Mouse (Mus musculus) liver, embryonic 14.5 days (tissue): ENCODE data around the gene Kcnip4. TPM values are rescaled to one million over a fixed set of nuclear protein-coding genes. Genes with fewer than 3 reads are reported as not detected.

ENCODE experiments used
- ATAC-seq: fragments of 200-750 bp; cut with Nextera tagmentation; 2 replicates; pipeline ENCODE4 v1.8.0; 2017; ENCODE audit warnings: moderate number of reproducible peaks, mild to moderate bottlenecking, moderate library complexity; ENCODE audit not compliant: insufficient read depth
- DNase-seq, 3 experiments: peaks; one replicate each; pipeline ENCODE4 v3.0.0-alpha.2; 2012 to 2013; ENCODE audit warnings: low read depth in 3 of 3, low spot score in 3 of 3
- H3K27ac ChIP-seq: fragments of 300-500 bp; sonication (generic); 2 replicates; pipeline ENCODE4 v1.5.1; 2014; ENCODE audit warnings: moderate library complexity, mild to moderate bottlenecking, control low read depth, inconsistent platforms
- H3K27me3 ChIP-seq: fragments of 300-500 bp; sonication (generic); 2 replicates; pipeline ENCODE4 v1.6.1; 2014; ENCODE audit warnings: mild to moderate bottlenecking, low read length, moderate library complexity; ENCODE audit not compliant: control insufficient read depth, insufficient read depth
- H3K36me3 ChIP-seq: fragments of 300-500 bp; sonication (generic); replicated peaks from 2 replicates; pipeline ENCODE4 v1.6.1; 2014; ENCODE audit warnings: low read depth; ENCODE audit not compliant: control insufficient read depth, insufficient read depth
- H3K4me1 ChIP-seq, 2 experiments: fragments of 200-500 bp in 1 of 2; fragments of 300-500 bp in 1 of 2; sonication (generic) in 1 of 2; replicated peaks; 2 replicates each; pipeline ENCODE4 v1.6.1; 2012 to 2014; ENCODE audit warnings: antibody characterized with exemption in 1 of 2, inconsistent platforms in 1 of 2, low read length in 1 of 2; ENCODE audit not compliant: control insufficient read depth in 2 of 2, insufficient read depth in 2 of 2
- H3K4me2 ChIP-seq: fragments of 300-500 bp; sonication (generic); 2 replicates; pipeline ENCODE4 v1.6.1; 2014; ENCODE audit warnings: low read depth, mild to moderate bottlenecking, control low read depth, moderate library complexity
- H3K4me3 ChIP-seq, 2 experiments: fragments of 200-500 bp in 1 of 2; fragments of 300-500 bp in 1 of 2; sonication (generic) in 1 of 2; 2 replicates each; pipeline ENCODE4 v1.5.1; 2012 to 2014; ENCODE audit warnings: low read depth in 2 of 2, low read length in 2 of 2, mild to moderate bottlenecking in 2 of 2, control low read depth in 1 of 2, inconsistent platforms in 1 of 2, moderate library complexity in 1 of 2; ENCODE audit not compliant: insufficient read depth in 1 of 2
- H3K9ac ChIP-seq: fragments of 300-500 bp; sonication (generic); replicated peaks from 2 replicates; pipeline ENCODE4 v1.6.1; 2014; ENCODE audit warnings: mild to moderate bottlenecking, control low read depth, moderate library complexity
- H3K9me3 ChIP-seq: fragments of 300-500 bp; sonication (generic); 2 replicates; pipeline ENCODE4 v1.6.1; 2016; ENCODE audit warnings: low read length, mixed read lengths; ENCODE audit not compliant: control insufficient read depth
- CTCF ChIP-seq: IDR thresholded peaks from 2 replicates; pipeline ENCODE4 v1.5.1; 2016; ENCODE audit warnings: antibody characterized with exemption, low read depth, control low read depth
- EP300 ChIP-seq: IDR thresholded peaks from 2 replicates; pipeline ENCODE4 v1.6.1; 2016; ENCODE audit warnings: antibody characterized with exemption, low read depth
- WGBS: fragments of 180-500 bp; shearing (Covaris S2); extraction: QIAGEN DNeasy Blood & Tissue Kit; methylation state at CpG from one replicate; pipeline ENCODE4 v1.1.7; 2014; ENCODE audit not compliant: insufficient replicate concordance; 5-methylcytosine and 5-hydroxymethylcytosine counted together
- polyA plus RNA-seq, 2 experiments: library from polyadenylated mRNA; depleted of rRNA in 1 of 2; stranded (reverse) in 1 of 2; unstranded in 1 of 2; fragments of >200 nt; fragmentation: Nextera tagmentation in 1 of 2; extraction: Ambion mirVana in 1 of 2; gene quantifications; 2 replicates each; pipeline versions ENCODE4 v1.2.1 to v1.2.3; 2012 to 2014

Kcnip4 gene
- polyA plus RNA-seq, 2 experiments, result 0.10 TPM; not detected in 1

DNA sequence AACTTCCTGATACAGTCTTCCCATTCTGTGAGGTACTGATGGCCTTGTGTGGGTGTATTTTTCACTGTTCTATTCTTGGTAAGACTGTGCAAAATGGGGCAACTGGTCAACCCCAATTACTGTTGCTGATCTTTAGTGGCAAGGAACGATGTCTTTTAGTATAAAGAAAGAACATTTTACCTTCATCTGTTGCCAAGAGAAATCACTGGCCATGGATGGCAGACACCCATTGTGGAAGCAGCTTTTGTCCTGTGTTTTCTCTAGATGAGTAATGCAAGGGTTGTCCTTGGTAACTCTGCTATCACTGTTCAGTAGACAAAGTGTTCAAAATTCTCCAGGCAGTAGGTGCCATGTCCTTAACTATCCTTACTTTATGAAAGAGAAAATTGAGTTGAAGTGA lies 729.2 kb downstream of the Kcnip4 start:
- Histone ChIP-seq H3K4me2 (no peak overlapping the region), H3K27me3 (no peaks in the 10 kb centered on the region), H3K4me1 (no peaks in the 10 kb centered on the region), H3K36me3 (no peaks in the 10 kb centered on the region), H3K4me3 (no peak overlapping the region), H3K27ac (no peak overlapping the region), H3K9me3 (no peaks in the 10 kb centered on the region), H3K9ac (no peak overlapping the region)
- ATAC-seq (no peak), DNase-seq (no peak)
- TF ChIP-seq CTCF, result no peak
- TF ChIP-seq EP300, result no peak
- WGBS, result 43% methylated on average over 1 of the region's 1 CpGs

DNA sequence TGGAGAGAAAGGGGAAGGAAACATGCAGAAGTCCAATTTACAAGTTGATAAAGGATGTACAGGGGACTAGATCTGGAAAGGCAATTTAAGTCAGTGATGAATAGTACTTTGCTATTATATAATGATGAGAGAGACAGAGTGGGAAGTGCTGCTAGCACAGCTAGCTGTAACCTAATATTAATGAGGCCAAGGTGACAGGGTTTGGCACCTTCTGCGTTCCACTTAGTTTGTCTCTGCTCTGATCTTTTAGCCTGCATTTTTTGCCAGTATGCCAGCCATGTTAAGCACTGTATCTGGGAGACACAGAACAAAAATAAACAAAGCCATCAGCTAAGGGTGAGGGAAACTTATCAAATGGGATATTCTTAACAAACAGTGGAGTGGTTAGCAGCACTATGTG lies 745.3 kb downstream of the Kcnip4 start:
- H3K27ac ChIP-seq, result no peak overlapping the region
- H3K36me3 ChIP-seq, result no peaks in the 10 kb centered on the region
- ATAC-seq (no peak), DNase-seq (no peak)
- no peaks in the 10 kb centered on the region for H3K27me3 ChIP-seq
- H3K4me3 ChIP-seq, result no peak overlapping the region
- H3K4me1 ChIP-seq, result no peaks in the 10 kb centered on the region
- no peak overlapping the region for H3K9ac ChIP-seq
- TF ChIP-seq CTCF, result no peak
- no peak for TF ChIP-seq EP300
- no peak overlapping the region for H3K4me2 ChIP-seq
- 54% methylated on average over 1 of the region's 1 CpGs for WGBS
- H3K9me3 ChIP-seq, result no peaks in the 10 kb centered on the region

DNA sequence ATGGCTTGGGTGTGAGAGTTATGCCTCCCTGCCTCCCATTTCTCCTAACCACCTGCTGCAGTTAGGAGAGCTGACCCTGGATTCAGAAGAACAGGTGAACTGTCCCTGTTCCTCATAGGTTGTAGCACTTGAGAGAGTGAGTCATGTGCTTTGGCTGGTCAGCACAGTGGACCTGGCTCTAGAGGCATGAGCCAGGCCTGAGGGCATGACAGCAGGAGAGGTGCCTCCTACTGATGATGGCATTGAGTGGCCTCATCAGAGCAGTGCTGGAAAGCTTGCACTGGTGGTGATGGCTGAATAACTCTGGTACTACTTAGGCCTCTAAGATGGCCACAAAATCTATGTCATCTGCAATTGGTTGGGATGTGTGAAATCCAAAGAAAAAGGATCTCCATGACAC lies 776.1 kb downstream of the Kcnip4 start:
- H3K36me3 ChIP-seq, result no peaks in the 10 kb centered on the region
- no peaks in the 10 kb centered on the region for H3K27me3 ChIP-seq
- H3K9me3 ChIP-seq, result no peaks in the 10 kb centered on the region
- no peaks in the 10 kb centered on the region for H3K4me1 ChIP-seq
- DNase-seq, result no peak
- H3K4me2 ChIP-seq, result no peak overlapping the region
- H3K9ac ChIP-seq, result no peak overlapping the region
- ATAC-seq, result no peak
- no peak overlapping the region for H3K4me3 ChIP-seq
- no peak for TF ChIP-seq CTCF
- no peak for TF ChIP-seq EP300
- H3K27ac ChIP-seq, result no peak overlapping the region

DNA sequence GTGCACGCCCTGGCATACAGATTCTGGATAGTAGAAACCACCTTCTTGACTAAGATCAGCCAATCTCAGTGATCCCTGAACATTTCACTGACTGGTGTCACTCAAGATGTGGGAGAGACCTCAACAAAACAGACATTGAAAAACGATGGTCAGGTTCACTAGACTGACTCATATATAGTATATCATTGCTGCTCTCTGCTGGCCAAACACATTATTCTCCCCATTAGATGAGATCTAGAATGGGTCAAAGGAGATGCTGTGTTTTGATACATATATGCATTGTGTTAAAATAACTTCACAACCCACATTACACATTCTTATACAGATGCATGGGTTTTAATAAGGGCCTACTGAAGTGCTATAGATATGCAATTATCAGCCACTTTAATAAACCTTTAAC lies 787.1 kb downstream of the Kcnip4 start:
- Histone ChIP-seq H3K4me2 (no peak overlapping the region), H3K4me3 (no peak overlapping the region), H3K27me3 (no peaks in the 10 kb centered on the region), H3K9ac (no peak overlapping the region), H3K27ac (no peak overlapping the region), H3K4me1 (no peaks in the 10 kb centered on the region), H3K9me3 (no peaks in the 10 kb centered on the region), H3K36me3 (no peaks in the 10 kb centered on the region)
- ATAC-seq, result no peak
- WGBS, result 28% methylated on average over 2 of the region's 2 CpGs
- TF ChIP-seq CTCF (no peak), EP300 (no peak)
- DNase-seq, result no peak

DNA sequence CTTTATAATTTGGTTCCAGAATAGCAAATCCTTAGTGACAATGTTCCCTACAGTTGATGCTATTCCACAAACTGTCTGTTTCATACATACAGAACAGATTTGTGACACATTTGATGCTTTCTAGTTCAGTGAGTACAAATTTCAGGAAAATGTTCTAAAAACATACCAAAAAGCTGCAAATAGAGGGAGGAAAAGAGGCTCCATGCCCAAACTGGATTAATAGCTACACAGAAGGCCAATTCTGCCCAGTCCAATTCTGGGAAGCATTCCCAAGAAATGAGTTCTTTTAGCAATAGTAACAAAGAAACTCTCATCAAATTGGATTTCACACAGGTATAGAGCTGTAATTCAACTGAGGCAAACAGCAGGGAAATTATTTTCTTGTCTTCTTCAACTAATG lies 806.5 kb downstream of the Kcnip4 start:
- Histone ChIP-seq H3K4me3 (no peak overlapping the region), H3K27me3 (no peaks in the 10 kb centered on the region), H3K36me3 (no peaks in the 10 kb centered on the region), H3K4me1 (no peaks in the 10 kb centered on the region), H3K9ac (no peak overlapping the region), H3K9me3 (no peaks in the 10 kb centered on the region), H3K27ac (no peak overlapping the region), H3K4me2 (no peak overlapping the region)
- no peak for DNase-seq
- TF ChIP-seq EP300 (no peak), CTCF (no peak)
- ATAC-seq, result no peak

DNA sequence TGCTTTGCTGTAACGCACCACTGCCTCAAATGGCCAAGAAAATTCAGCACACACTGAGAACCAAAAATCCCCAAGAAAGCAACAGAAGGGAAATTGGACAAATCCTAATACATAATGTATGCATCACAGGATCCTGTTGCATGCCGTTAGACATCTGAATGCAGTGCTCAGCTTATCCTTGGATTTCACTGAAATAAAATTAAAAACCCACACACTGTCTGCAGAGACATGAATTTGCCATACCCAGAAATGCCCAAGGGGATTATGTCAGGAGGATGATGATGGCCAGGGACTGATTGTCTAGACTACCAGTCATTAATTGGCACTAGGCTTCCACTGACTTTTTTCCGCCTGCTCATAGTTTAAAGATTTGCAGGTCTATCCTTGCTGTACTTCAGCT lies 818.7 kb downstream of the Kcnip4 start:
- H3K4me1 ChIP-seq, result no peaks in the 10 kb centered on the region
- no peak for DNase-seq
- H3K36me3 ChIP-seq, result no peaks in the 10 kb centered on the region
- H3K9me3 ChIP-seq, result no peaks in the 10 kb centered on the region
- no peaks in the 10 kb centered on the region for H3K27me3 ChIP-seq
- 73% methylated on average over 3 of the region's 3 CpGs for WGBS
- no peak for ATAC-seq
- no peak overlapping the region for H3K9ac ChIP-seq
- TF ChIP-seq EP300 (no peak), CTCF (no peak)
- H3K4me3 ChIP-seq, result no peak overlapping the region
- no peak overlapping the region for H3K27ac ChIP-seq
- H3K4me2 ChIP-seq, result no peak overlapping the region
